Mouse (Mus musculus) spleen, adult 2 months (tissue): Measurements from ENCODE around the gene Tbx3. TPM values are rescaled to one million over a fixed set of nuclear protein-coding genes. Genes with fewer than 3 reads are reported as not detected.

Experiments used
- DNase-seq, 2 experiments: peaks; one replicate each; pipeline versions ENCODE4 v3.0.0 to v3.0.0-alpha.2; 2012 to 2021; ENCODE audit warnings: low spot score in 2 of 2, low read depth in 1 of 2
- H3K27ac ChIP-seq: fragments of 200-500 bp; 2 replicates; pipeline ENCODE4 v1.5.1; 2012; ENCODE audit warnings: low read length, inconsistent platforms; ENCODE audit not compliant: insufficient read depth
- H3K27me3 ChIP-seq: fragments of 200-500 bp; 2 replicates; pipeline ENCODE4 v1.6.1; 2012; ENCODE audit warnings: mild to moderate bottlenecking, moderate library complexity, low read length, inconsistent platforms; ENCODE audit not compliant: control insufficient read depth, insufficient read depth
- H3K36me3 ChIP-seq: fragments of 200-500 bp; 2 replicates; pipeline ENCODE4 v1.6.1; 2012; ENCODE audit warnings: mild to moderate bottlenecking, low read length, inconsistent platforms; ENCODE audit not compliant: control insufficient read depth, insufficient read depth
- H3K4me1 ChIP-seq: fragments of 200-500 bp; 2 replicates; pipeline ENCODE4 v1.6.1; 2011; ENCODE audit warnings: inconsistent platforms; ENCODE audit not compliant: control insufficient read depth, insufficient read depth, insufficient read length
- H3K4me3 ChIP-seq: fragments of 200-500 bp; 2 replicates; pipeline ENCODE4 v1.5.1; 2011; ENCODE audit warnings: mild to moderate bottlenecking, inconsistent platforms; ENCODE audit not compliant: insufficient read depth, insufficient read length; ENCODE audit errors: extremely low read depth
- CTCF ChIP-seq: fragments of 200-500 bp; IDR thresholded peaks from 2 replicates; pipeline ENCODE4 v1.5.1; 2011; ENCODE audit warnings: mild to moderate bottlenecking, inconsistent platforms; ENCODE audit not compliant: insufficient read depth, insufficient read length, insufficient replicate concordance; ENCODE audit errors: extremely low read depth
- POLR2A ChIP-seq: fragments of 200-500 bp; IDR thresholded peaks from 2 replicates; pipeline ENCODE4 v1.6.1; 2011; ENCODE audit warnings: low read depth, low read length, inconsistent platforms
- WGBS: fragments of 180-500 bp; shearing (Covaris S2); methylation state at CpG from one replicate; pipeline ENCODE4 v1.1.7; 2018; 5-methylcytosine and 5-hydroxymethylcytosine counted together
- polyA plus RNA-seq: library from polyadenylated mRNA; depleted of rRNA; stranded (reverse); fragments of >200 nt; gene quantifications from 2 replicates; pipeline ENCODE4 v1.2.3, GENCODE M21; 2012; rRNA removed

Gene Tbx3
- 0.88 and 4.8 TPM in 2 replicates for polyA plus RNA-seq

GRCm38 (mm10) chr5:119670566-119671108 lies at the start of gene Tbx3:
TSS of gene Tbx3 (plus strand) at chr5:119670669.
- DNase-seq = peak in 1 of 2 experiments; percentile 11
- TF ChIP-seq CTCF (no peak), POLR2A (no peak)
- H3K27me3 ChIP-seq = peaks cover 15% of the 10 kb centered on the region; the same call in 1 of the 2 replicates
- H3K4me1 ChIP-seq = no peaks in the 10 kb centered on the region
- H3K4me3 ChIP-seq = no peak within 1 kb of the TSS; the same call in 1 of the 2 replicates
- 1% methylated on average over 43 of the region's 43 CpGs for WGBS
- H3K36me3 ChIP-seq = no peaks in the 10 kb centered on the region
- H3K27ac ChIP-seq = peak within 1 kb of the TSS; percentile 61

GRCm38 (mm10) chr5:119622076-119622475 lies 48.4 kb upstream of the Tbx3 start:
- 90% methylated on average over 1 of the region's 1 CpGs for WGBS
- no peaks in the 10 kb centered on the region for H3K36me3 ChIP-seq
- no peak for TF ChIP-seq CTCF
- no peak for TF ChIP-seq POLR2A

GRCm38 (mm10) chr5:119624554-119624953 lies 45.9 kb upstream of the Tbx3 start:
- 50% methylated on average over 1 of the region's 1 CpGs for WGBS
- no peaks in the 10 kb centered on the region for H3K36me3 ChIP-seq

More at GRCm38 (mm10) chr5:119622076-119622475, 48.4 kb upstream of the Tbx3 start:
- no peak for DNase-seq
- no peak overlapping the region for H3K4me3 ChIP-seq
- H3K4me1 ChIP-seq = no peaks in the 10 kb centered on the region
- H3K27ac ChIP-seq = no peak overlapping the region
- no peaks in the 10 kb centered on the region for H3K27me3 ChIP-seq

GRCm38 (mm10) chr5:119625603-119626002 lies 44.9 kb upstream of the Tbx3 start:
- no peak for TF ChIP-seq CTCF
- TF ChIP-seq POLR2A = no peak
- Histone ChIP-seq H3K4me3 (no peak overlapping the region), H3K27me3 (no peaks in the 10 kb centered on the region), H3K36me3 (no peaks in the 10 kb centered on the region), H3K27ac (no peak overlapping the region), H3K4me1 (no peaks in the 10 kb centered on the region)
- 42% methylated on average over 13 of the region's 13 CpGs for WGBS
- no peak for DNase-seq

More at GRCm38 (mm10) chr5:119624554-119624953, 45.9 kb upstream of the Tbx3 start:
- Histone ChIP-seq H3K27me3 (no peaks in the 10 kb centered on the region), H3K27ac (no peak overlapping the region), H3K4me1 (no peaks in the 10 kb centered on the region), H3K4me3 (no peak overlapping the region)
- no peak for DNase-seq
- TF ChIP-seq POLR2A = no peak
- no peak for TF ChIP-seq CTCF

- no peak for DNase-seq
- no peaks in the 10 kb centered on the region for H3K36me3 ChIP-seq
- 71% methylated on average over 9 of the region's 9 CpGs for WGBS
- H3K27ac ChIP-seq = no peak overlapping the region
- no peaks in the 10 kb centered on the region for H3K4me1 ChIP-seq
- H3K27me3 ChIP-seq = no peaks in the 10 kb centered on the region
- no peak overlapping the region for H3K4me3 ChIP-seq
- TF ChIP-seq POLR2A = no peak
- TF ChIP-seq CTCF = no peak
Measured at GRCm38 (mm10) chr5:119626154-119626553, 44.3 kb upstream of the Tbx3 start.

- no peak for DNase-seq
- Histone ChIP-seq H3K4me3 (no peak overlapping the region), H3K4me1 (no peaks in the 10 kb centered on the region), H3K27ac (no peak overlapping the region), H3K27me3 (no peaks in the 10 kb centered on the region), H3K36me3 (no peaks in the 10 kb centered on the region)
- WGBS = 14% methylated on average over 22 of the region's 22 CpGs
- TF ChIP-seq POLR2A = no peak
- TF ChIP-seq CTCF = no peak
Measured at GRCm38 (mm10) chr5:119626662-119627061, 43.8 kb upstream of the Tbx3 start.

- H3K36me3 ChIP-seq = no peaks in the 10 kb centered on the region
- H3K4me3 ChIP-seq = no peak overlapping the region
- 82% methylated on average over 3 of the region's 3 CpGs for whole genome bisulfite sequencing
- H3K27ac ChIP-seq = no peak overlapping the region
- no peaks in the 10 kb centered on the region for H3K27me3 ChIP-seq
- no peaks in the 10 kb centered on the region for H3K4me1 ChIP-seq
- no peak for DNase-seq
- no peak for TF ChIP-seq POLR2A
- TF ChIP-seq CTCF = no peak
Measured at GRCm38 (mm10) chr5:119628100-119628499, 42.4 kb upstream of the Tbx3 start.
